Mouse (Mus musculus) cerebellum, postnatal 4 days (tissue): ENCODE measurements around the gene Gm21209.
"Not testable (repeated sequence)": the region's sequence is repeated elsewhere in the genome, so short reads cannot be mapped to it uniquely, and the experiment has no call there.

ENCODE experiments used
- DNase-seq, 2 experiments: peaks; one replicate each; pipeline ENCODE4 v3.0.0; 2022; ENCODE audit warnings: low spot score in 2 of 2, mixed read lengths in 1 of 2

Gm21209 gene

GRCm38 (mm10) chrY:49570856-49571255 lies at the start of gene Gm21209:
TSS of gene Gm21209 (plus strand) at chrY:49571156.
- DNase-seq: not testable (repeated sequence)
